Mouse (Mus musculus) megakaryocyte progenitor cell, adult 5-6 weeks (primary cell): Measurements from ENCODE around the gene Gm10491. TPM values are rescaled to one million over a fixed set of nuclear protein-coding genes. Genes with fewer than 3 reads are reported as not detected.
"Not testable (repeated sequence)": the region's sequence is repeated elsewhere in the genome, so short reads cannot be mapped to it uniquely, and the experiment has no call there.

Experiments used
- ATAC-seq: replicated peaks from 2 replicates; pipeline ENCODE4 v1.8.0; 2016; ENCODE audit warnings: mild to moderate bottlenecking, moderate TSS enrichment, inconsistent platforms; ENCODE audit not compliant: poor library complexity
- total RNA-seq, 2 experiments: library from RNA; stranded (forward) in 1 of 2; stranded (reverse) in 1 of 2; fragments of 157-497, 149-512 nt in 1 of 2; fragments of 200-1000 nt in 1 of 2; gene quantifications; 2 replicates each; pipeline versions ENCODE4 v1.2.3 to v1.2.4; 2015 to 2017

Gene Gm10491
- total RNA-seq (2015): not detected in 2 replicates
- total RNA-seq (2017): not detected in 2 replicates

GRCm38 (mm10) chrX:7907735-7908134 is at the start of gene Gm10491:
Gene Gm10491 (minus strand): TSS chrX:7907835.
- ATAC-seq: no peak

GRCm38 (mm10) chrX:7950091-7950490 is 42.5 kb upstream of the Gm10491 start:
- no peak for ATAC-seq

GRCm38 (mm10) chrX:7947900-7948492 is 40.4 kb upstream of the Gm10491 start:
- peak; percentile 98 for ATAC-seq

GRCm38 (mm10) chrX:7947108-7947899 is 39.7 kb upstream of the Gm10491 start, which contains the start of gene Hdac6:
Gene Hdac6 (minus strand): TSS chrX:7947889.
- ATAC-seq: no peak

GRCm38 (mm10) chrX:7945618-7946017 is 38.0 kb upstream of the Gm10491 start:
- ATAC-seq: no peak

DNA sequence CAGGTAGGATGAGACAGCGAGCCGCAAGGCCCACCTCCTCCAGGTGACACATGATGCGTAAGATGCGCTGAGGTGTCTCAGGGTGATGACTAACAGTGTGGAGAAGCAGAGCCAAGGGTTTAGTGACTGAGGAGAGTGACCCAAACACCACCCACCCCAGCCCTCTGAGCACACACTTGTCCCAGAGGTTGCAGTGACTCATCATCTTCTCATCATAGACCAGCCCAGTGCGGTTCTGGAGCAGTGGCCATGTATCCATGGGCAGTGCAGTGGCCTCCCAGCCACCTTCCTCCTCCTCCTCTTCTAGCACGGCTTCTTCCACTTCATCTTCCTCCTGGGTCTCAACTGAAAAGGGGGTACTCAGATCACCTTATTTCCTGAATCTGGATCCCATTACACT is 30.0 kb upstream of the Gm10491 start:
- ATAC-seq: no peak

GRCm38 (mm10) chrX:7936874-7937273 is 29.2 kb upstream of the Gm10491 start:
- peak; percentile 80 for ATAC-seq

DNA sequence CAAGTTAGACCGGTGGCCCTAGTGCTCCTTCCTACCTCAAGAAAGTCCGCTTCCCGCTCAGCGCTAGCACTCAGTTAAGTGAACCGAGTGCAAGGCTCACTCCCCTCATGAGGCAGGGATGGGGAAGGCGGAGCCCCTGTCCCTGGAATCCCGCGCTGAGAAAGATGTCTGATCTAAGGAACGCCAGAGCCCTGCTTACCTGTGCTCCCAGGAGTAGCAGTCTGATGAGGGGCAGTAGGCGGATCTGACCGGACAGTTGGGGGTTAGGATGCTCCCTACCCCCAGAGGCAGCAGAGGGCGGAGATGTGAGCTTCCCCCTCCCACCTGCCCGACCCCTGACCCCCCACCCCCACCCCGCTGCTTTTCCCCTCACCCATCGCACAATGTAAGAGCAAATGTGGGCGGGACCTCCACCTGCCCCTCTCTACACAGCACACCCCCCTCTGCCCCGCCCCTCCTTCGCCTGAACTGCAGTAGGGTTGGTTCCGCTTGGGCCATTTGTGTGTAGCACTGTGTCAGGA is 20.7 kb upstream of the Gm10491 start, which contains the start of gene Eras:
Gene Eras (minus strand): TSS at position 338 of the 521 bp plus-strand sequence.
- ATAC-seq: no peak

- no peak for ATAC-seq
These were observed 19.5 kb upstream of the Gm10491 start for GRCm38 (mm10) chrX:7927116-7927515.

DNA sequence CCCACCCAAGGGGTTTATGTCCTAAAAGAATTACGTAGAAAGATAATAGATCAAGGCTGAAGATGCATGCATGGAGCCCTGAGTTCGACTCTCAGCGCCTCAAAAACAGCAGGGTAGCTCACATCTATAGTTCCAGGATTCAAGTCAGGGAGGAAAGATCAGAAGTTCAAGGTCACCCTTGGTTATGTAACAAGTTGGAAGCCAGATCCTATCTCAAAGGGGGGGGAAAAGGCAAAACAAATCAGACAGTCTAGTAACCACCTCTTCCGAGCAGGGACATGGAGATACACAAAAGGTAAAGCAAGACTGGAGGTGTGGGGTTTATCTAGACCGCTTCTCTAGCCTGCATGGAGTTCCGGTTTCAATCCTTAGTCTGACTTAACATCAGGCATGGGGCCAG is 18.6 kb upstream of the Gm10491 start:
- no peak for ATAC-seq

GRCm38 (mm10) chrX:7922032-7922431 is 14.4 kb upstream of the Gm10491 start:
- ATAC-seq: no peak

DNA sequence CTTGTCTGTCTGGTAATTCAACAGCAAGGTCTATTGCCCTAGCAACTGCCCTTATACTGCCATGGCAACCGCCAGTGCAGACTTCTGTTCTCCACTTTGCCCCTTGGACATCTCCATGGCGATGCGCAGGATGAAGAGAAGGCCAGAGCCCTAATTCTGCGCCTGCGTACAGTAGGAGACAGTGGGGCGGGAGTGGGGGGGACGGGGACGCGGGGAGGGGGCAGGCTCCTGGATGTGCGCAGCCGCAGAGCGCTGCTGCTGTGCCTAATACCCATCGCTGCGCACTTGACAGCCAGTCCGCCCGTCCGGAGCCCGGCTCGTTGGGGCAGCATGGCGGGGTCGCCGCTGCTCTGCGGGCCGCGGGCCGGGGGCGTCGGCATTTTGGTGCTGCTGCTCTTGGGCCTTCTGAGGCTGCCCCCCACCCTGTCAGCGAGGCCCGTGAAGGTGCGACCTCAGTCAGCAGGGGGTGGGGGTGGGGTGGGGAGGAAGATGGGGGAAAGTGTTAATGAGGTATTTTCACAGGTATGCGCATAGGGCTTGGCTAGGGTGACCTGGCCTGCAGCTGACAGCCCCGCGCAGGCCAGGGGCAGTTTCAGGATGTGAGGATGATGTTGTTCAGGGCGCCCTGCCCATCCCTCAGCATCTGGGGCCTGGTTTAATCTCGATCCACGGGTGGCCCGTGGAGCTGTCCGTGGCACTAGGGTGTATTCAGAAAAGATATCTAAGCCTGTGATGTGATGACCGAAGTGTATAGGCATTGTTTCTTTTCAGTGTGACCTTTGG is 12.2 kb upstream of the Gm10491 start, which contains the start of gene Pcsk1n:
Gene Pcsk1n (plus strand): TSS at position 222 of the 783 bp plus-strand sequence.
- ATAC-seq: no peak

- not testable (repeated sequence) for ATAC-seq
These were observed 10.3 kb upstream of the Gm10491 start for GRCm38 (mm10) chrX:7917960-7918359.

DNA sequence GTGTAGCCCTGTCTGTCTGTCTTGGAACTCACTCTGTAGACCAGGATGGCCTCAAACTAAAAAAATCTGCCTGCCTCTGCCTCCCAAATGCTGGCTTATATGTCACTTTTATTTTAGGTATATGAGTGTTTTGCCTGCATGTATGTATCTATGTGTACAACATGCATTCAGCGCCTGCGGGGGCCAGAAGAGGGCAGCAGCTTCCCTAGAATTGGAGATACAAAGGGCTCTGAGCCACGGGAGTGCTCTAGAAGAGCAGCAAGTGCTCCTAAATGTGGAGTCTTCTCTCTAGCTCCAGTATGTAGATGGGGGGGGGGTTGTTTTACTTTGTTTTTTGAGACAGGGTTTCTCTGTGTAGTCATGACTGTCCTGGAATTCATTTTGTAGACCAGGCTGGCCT is 8.0 kb upstream of the Gm10491 start:
- ATAC-seq: peak; percentile 92

DNA sequence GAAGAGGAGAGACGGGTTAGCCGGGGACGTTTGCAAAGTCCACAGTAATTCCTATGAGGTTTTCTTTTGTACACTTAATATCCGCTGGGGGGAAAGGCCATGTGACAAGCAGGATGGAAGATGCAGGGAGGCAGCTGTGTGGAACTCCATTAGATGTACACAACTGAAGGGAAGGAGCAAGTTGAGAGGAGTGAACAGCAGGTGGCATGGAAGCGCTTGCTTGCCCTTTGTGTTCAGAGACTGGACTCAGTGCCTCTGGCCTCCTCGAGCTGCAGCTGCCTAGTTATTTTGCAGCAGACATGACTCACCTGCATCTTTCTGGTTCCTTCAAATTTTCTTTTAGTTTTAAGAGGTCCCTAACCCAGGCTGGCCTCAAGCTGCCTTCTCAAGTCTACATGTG is 2.8 kb upstream of the Gm10491 start:
- no peak for ATAC-seq

GRCm38 (mm10) chrX:7909242-7909641 is 1.6 kb upstream of the Gm10491 start, which contains the start of gene Gm10490:
Gene Gm10490 (plus strand): TSS chrX:7909542.
- not testable (repeated sequence) for ATAC-seq

DNA sequence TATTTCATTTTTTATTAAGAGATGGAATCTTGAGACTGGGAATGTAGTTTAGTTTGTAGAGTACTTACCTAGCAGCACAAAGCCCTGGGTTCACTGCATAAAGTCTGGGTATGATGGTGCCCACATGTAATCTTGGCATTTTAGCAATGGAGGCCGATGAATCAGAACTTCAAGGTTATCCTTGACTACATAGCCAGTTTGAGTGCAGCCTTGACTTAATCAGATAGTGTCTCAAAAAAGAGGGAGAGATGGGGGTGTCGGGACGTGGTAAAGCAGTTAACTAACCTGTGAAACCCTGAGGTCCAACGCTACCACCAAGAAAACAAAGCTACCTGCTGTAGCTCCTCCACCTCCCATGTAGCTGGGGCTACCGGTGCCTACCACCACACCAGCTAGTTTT is 3.2 kb downstream of the Gm10491 start:
- ATAC-seq: no peak

DNA sequence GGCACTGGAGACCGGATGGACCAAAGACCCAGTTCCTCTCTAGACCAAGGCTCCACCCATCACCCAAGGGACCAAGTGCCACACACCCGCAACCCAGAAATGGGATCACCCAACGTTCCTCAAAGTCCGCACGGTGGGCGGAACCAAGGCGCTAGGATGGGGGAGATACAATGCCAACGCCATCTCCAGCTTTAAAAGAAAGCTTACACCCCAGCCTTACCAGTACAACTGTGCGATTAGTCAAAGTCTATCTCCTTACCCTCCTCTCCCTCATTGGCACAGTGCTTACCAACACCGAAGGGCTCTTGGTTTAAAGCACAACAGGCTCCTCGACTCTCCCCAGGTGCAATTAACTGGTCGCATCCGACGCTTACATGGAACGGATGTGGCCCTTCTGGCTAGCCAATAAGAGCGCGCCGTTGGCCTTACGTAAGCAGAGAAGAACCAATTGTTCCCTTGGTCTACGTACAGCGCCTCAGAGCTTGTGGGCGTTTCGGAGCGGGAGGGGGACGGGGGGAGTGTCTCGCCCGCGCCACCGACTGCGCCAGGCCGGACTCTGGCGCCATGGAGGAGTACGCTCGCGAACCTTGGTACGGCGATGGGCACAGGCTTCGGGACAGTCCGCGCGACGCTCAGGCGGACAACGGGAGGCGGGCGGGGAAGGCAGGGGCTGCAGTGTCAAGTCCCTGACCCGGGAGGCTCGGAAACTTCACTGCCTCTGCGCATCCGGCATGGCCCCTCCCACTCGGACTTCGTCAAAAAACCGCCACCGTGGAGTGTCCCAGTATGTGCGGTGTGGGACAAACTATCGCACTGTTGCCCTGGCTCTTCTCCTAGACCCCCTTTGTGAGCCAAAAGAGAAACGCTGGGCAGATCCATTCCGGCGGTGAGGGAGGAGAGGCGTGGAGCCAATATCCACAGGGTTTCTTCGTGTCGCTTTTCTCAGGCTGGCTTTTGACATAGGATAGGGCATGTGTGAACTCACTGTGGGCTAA is 8.5 kb downstream of the Gm10491 start, which contains the start of the genes Pqbp1 and Timm17b:
Gene Pqbp1 (minus strand): TSS at position 390 of the 995 bp plus-strand sequence.
Gene Timm17b (plus strand): TSS at position 478 of the 995 bp plus-strand sequence.
- peak; percentile 95 for ATAC-seq

GRCm38 (mm10) chrX:7898211-7898610 is 9.4 kb downstream of the Gm10491 start:
- no peak for ATAC-seq
